Mouse (Mus musculus) kidney, embryonic 14.5 days (tissue): ENCODE measurements at regions not wholly inside any gene's neighbourhood (a gene's known extent, or its start where the extent isn't known, plus 50 kb on each side); places are given as distances from the start of the nearest gene placed in this dataset.

Experiments
- ATAC-seq: fragments of 200-750 bp; cut with Nextera tagmentation; 2 replicates; pipeline ENCODE4 v1.8.0; 2017; ENCODE audit warnings: moderate number of reproducible peaks, mild to moderate bottlenecking, moderate TSS enrichment, moderate library complexity; ENCODE audit not compliant: low FRiP score, low TSS enrichment
- H3K27ac ChIP-seq: fragments of 300-500 bp; sonication (generic); 2 replicates; pipeline ENCODE4 v1.5.1; 2014; ENCODE audit warnings: low read depth, mild to moderate bottlenecking, low read length, moderate library complexity, mixed read lengths
- H3K27me3 ChIP-seq: fragments of 300-500 bp; sonication (generic); 2 replicates; pipeline ENCODE4 v1.6.1; 2014; ENCODE audit warnings: mild to moderate bottlenecking, low read length; ENCODE audit not compliant: control insufficient read depth, insufficient read depth
- H3K36me3 ChIP-seq: fragments of 300-500 bp; sonication (generic); 2 replicates; pipeline ENCODE4 v1.6.1; 2014; ENCODE audit warnings: low read length, mixed read lengths; ENCODE audit not compliant: control insufficient read depth, insufficient read depth
- H3K4me1 ChIP-seq: fragments of 300-500 bp; sonication (generic); 2 replicates; pipeline ENCODE4 v1.6.1; 2014; ENCODE audit warnings: low read length, mixed read lengths; ENCODE audit not compliant: control insufficient read depth, insufficient read depth
- H3K4me2 ChIP-seq: fragments of 300-500 bp; sonication (generic); replicated peaks from 2 replicates; pipeline ENCODE4 v1.6.1; 2014; ENCODE audit warnings: low read depth, mild to moderate bottlenecking, low read length
- H3K4me3 ChIP-seq: fragments of 300-500 bp; sonication (generic); 2 replicates; pipeline ENCODE4 v1.5.1; 2014; ENCODE audit warnings: mild to moderate bottlenecking, low read length
- H3K9ac ChIP-seq: fragments of 300-500 bp; sonication (generic); 2 replicates; pipeline ENCODE4 v1.6.1; 2014; ENCODE audit warnings: low read depth, mild to moderate bottlenecking, low read length, moderate library complexity
- H3K9me3 ChIP-seq: fragments of 300-500 bp; sonication (generic); 2 replicates; pipeline ENCODE4 v1.6.1; 2016; ENCODE audit warnings: low read length; ENCODE audit not compliant: control insufficient read depth
- WGBS: fragments of 180-500 bp; shearing (Covaris S2); extraction: QIAGEN DNeasy Blood & Tissue Kit; methylation state at CpG from one replicate; pipeline ENCODE4 v1.1.7; 2014; 5-methylcytosine and 5-hydroxymethylcytosine counted together

DNA sequence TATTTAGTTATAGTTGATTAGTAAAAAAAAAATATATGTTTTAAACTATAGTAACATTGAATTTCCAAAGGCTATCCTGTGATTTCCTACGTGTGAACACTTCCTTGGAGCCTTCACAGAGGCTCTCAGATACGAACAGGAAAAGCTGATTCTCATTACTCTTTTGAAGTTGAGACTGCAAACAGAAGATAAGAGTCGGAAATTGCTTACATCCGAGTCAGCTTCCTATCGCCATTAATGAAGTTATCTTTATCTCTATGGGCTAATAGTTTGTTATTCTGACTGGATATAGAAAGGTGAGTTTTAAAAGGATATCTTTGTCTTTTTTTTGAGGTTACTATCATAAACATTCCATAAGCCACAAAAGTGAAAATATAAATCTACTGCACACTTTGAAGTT is 212.8 kb downstream of the Trim52 start:
- WGBS = 46% methylated on average over 5 of the region's 5 CpGs
- Histone ChIP-seq H3K9ac (no peak overlapping the region), H3K36me3 (no peaks in the 10 kb centered on the region), H3K4me3 (no peak overlapping the region), H3K27ac (no peak overlapping the region), H3K4me2 (no peak overlapping the region), H3K27me3 (no peaks in the 10 kb centered on the region), H3K4me1 (0 out of 2 replicates have a peak, but pooled peaks cover 5% of the 10 kb centered on the region), H3K9me3 (no peaks in the 10 kb centered on the region)
- no peak for ATAC-seq

DNA sequence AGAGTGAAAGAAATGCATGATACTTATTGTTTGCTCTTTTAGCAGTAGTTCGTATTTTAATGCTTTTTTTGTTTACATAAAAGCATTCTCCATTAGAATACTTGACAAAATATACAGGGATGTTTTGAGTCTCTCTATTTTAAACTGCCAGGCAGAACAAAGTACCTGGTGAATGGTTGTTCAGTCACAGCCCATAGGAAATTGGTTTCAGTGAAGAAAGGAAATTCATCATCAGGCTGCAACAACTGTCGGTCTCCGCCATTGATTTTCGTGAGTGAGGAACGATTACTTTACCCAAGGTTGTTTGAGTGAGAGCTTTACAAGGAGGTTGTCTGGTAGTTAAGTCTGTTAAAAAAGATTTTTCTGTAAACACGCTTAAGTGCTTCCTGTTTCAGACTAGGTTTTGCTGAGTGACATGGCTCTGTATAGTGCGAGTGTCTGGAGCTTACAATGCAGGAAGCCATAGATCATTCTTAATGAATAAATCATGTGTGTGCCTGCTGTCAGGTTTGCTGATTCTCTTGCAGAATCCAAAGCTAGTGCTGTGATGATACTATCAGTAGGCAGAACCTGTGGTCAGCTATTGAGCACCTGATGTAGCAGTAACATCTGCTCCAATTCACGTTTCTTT is 221.8 kb downstream of the Trim52 start:
- no peak for ATAC-seq
- WGBS = 38% methylated on average over 8 of the region's 8 CpGs
- no peak overlapping the region for H3K27ac ChIP-seq
- no peak overlapping the region for H3K9ac ChIP-seq
- no peaks in the 10 kb centered on the region for H3K9me3 ChIP-seq
- H3K4me3 ChIP-seq = no peak overlapping the region
- no peak overlapping the region for H3K4me2 ChIP-seq
- H3K36me3 ChIP-seq = no peaks in the 10 kb centered on the region
- no peaks in the 10 kb centered on the region for H3K4me1 ChIP-seq
- H3K27me3 ChIP-seq = no peaks in the 10 kb centered on the region

- peak; percentile 84; the same call in 1 of the 2 replicates for ATAC-seq
- Histone ChIP-seq H3K9ac (no peak overlapping the region), H3K4me1 (peaks cover 5% of the 10 kb centered on the region; the same call in 1 of the 2 replicates), H3K27me3 (no peaks in the 10 kb centered on the region), H3K27ac (no peak overlapping the region), H3K4me2 (no peak overlapping the region), H3K9me3 (no peaks in the 10 kb centered on the region), H3K4me3 (no peak overlapping the region), H3K36me3 (no peaks in the 10 kb centered on the region)
- 36% methylated on average over 8 of the region's 8 CpGs for WGBS
These were observed 259.0 kb downstream of the Trim52 start for GRCm38 (mm10) chr14:106364767-106365623.

DNA sequence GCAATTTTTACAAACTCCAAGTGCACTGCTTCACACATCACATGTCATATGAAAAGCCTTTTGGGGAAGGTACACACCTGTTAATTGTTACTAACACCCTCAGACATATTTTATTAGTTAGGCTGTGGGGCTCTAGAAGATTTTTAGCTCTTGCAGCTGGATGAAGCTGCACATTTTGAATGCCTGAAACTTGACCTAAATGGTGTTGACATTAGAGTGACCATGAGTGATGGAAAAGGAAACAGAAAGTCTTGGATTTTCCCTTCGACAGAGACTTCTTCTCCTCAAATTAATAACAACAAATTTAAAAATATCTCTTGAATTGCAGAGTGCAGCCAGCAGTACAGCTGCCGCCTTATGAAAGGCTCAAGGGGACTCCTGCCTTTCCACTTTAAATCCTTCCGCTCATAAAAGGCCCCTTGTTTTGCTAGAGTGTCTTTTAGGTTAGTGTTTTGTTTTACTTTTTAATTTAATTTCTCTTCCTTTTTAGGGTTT is 259.7 kb downstream of the Trim52 start:
- Histone ChIP-seq H3K9me3 (no peaks in the 10 kb centered on the region), H3K4me2 (no peak overlapping the region), H3K4me1 (peaks cover 5% of the 10 kb centered on the region; the same call in 1 of the 2 replicates), H3K9ac (no peak overlapping the region), H3K27ac (no peak overlapping the region), H3K36me3 (no peaks in the 10 kb centered on the region), H3K4me3 (no peak overlapping the region), H3K27me3 (no peaks in the 10 kb centered on the region)
- 25% methylated on average over 3 of the region's 3 CpGs for WGBS
- ATAC-seq = peak; percentile 34; the same call in 1 of the 2 replicates

- ATAC-seq = no peak
- WGBS = 45% methylated on average over 1 of the region's 1 CpGs
- no peak overlapping the region for H3K4me3 ChIP-seq
- no peak overlapping the region for H3K4me2 ChIP-seq
- no peak overlapping the region for H3K9ac ChIP-seq
- no peaks in the 10 kb centered on the region for H3K9me3 ChIP-seq
- H3K36me3 ChIP-seq = no peaks in the 10 kb centered on the region
- no peak overlapping the region for H3K27ac ChIP-seq
- H3K27me3 ChIP-seq = no peaks in the 10 kb centered on the region
- no peaks in the 10 kb centered on the region for H3K4me1 ChIP-seq
These were observed 267.5 kb downstream of the Trim52 start for GRCm38 (mm10) chr14:106373451-106373850.

- H3K27me3 ChIP-seq = no peaks in the 10 kb centered on the region
- no peaks in the 10 kb centered on the region for H3K4me1 ChIP-seq
- 82% methylated on average over 4 of the region's 4 CpGs for WGBS
- H3K36me3 ChIP-seq = no peaks in the 10 kb centered on the region
- no peak overlapping the region for H3K4me3 ChIP-seq
- no peak overlapping the region for H3K9ac ChIP-seq
- no peak overlapping the region for H3K4me2 ChIP-seq
- ATAC-seq = no peak
- H3K9me3 ChIP-seq = no peaks in the 10 kb centered on the region
- H3K27ac ChIP-seq = no peak overlapping the region
These were observed 273.6 kb downstream of the Trim52 start for GRCm38 (mm10) chr14:106379645-106380044.

- no peak for ATAC-seq
- WGBS = 79% methylated on average over 3 of the region's 3 CpGs
- Histone ChIP-seq H3K4me1 (no peaks in the 10 kb centered on the region), H3K27me3 (no peaks in the 10 kb centered on the region), H3K9ac (no peak overlapping the region), H3K27ac (no peak overlapping the region), H3K9me3 (no peaks in the 10 kb centered on the region), H3K4me3 (no peak overlapping the region), H3K36me3 (no peaks in the 10 kb centered on the region), H3K4me2 (no peak overlapping the region)
These were observed 281.7 kb downstream of the Trim52 start for GRCm38 (mm10) chr14:106387671-106388070.

- WGBS = 70% methylated on average over 9 of the region's 9 CpGs
- H3K36me3 ChIP-seq = no peaks in the 10 kb centered on the region
- H3K4me3 ChIP-seq = no peak overlapping the region
- no peak for ATAC-seq
- H3K9ac ChIP-seq = no peak overlapping the region
- H3K27me3 ChIP-seq = no peaks in the 10 kb centered on the region
- no peak overlapping the region for H3K27ac ChIP-seq
- no peaks in the 10 kb centered on the region for H3K9me3 ChIP-seq
- no peaks in the 10 kb centered on the region for H3K4me1 ChIP-seq
- no peak overlapping the region for H3K4me2 ChIP-seq
These were observed 284.5 kb downstream of the Trim52 start for GRCm38 (mm10) chr14:106390546-106390945.

- Histone ChIP-seq H3K4me1 (no peaks in the 10 kb centered on the region), H3K9ac (no peak overlapping the region), H3K9me3 (no peaks in the 10 kb centered on the region), H3K4me3 (no peak overlapping the region), H3K27me3 (no peaks in the 10 kb centered on the region), H3K27ac (no peak overlapping the region), H3K4me2 (no peak overlapping the region), H3K36me3 (no peaks in the 10 kb centered on the region)
- ATAC-seq = peak; percentile 89
- WGBS = 33% methylated on average over 4 of the region's 4 CpGs
These were observed 288.0 kb downstream of the Trim52 start for GRCm38 (mm10) chr14:106393978-106394377.
